Mouse (Mus musculus) brain, embryonic 14.5 days (tissue): Measurements from ENCODE around the gene Gon4l.

Experiments
- CTCF ChIP-seq: fragments of 200-500 bp; IDR thresholded peaks from 2 replicates; pipeline ENCODE4 v1.5.1; 2012; ENCODE audit warnings: inconsistent platforms, mild to moderate bottlenecking, moderate library complexity, borderline replicate concordance; ENCODE audit not compliant: insufficient read depth, insufficient read length; ENCODE audit errors: extremely low read depth
- POLR2A ChIP-seq: fragments of 200-500 bp; IDR thresholded peaks from 2 replicates; pipeline ENCODE4 v1.6.1; 2012; ENCODE audit warnings: mild to moderate bottlenecking, inconsistent platforms, borderline replicate concordance; ENCODE audit not compliant: poor library complexity, insufficient read depth, insufficient read length, severe bottlenecking; ENCODE audit errors: extremely low read depth

DNA sequence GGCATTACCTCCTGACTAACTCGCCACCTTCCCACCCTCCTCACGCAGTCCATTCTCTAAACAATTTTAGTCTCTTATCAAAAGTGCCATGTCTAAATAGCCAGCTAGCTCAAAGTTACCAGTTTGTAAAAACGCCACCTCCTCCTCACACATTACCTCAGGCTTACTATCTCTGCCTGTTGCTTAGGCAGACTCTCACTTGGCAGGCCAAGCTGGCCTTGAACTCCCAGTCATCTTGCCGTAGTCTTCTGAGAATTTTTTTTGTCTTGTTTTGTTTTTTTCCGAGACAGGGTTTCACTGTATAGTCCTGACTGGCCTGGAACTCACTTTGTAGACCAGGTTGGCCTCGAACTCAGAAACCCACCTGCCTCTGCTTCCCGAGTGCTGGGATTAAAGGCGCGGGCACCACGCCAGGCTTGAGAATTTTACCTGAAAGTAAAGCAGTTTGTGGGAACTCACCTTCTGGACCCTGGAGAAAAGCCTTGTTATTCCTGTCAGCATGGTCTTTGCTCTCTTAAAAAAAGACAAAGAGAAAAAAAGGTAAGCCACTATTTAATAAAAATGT, 107.4 kb downstream of the Gon4l start:
- no peak for TF ChIP-seq CTCF
- no peak for TF ChIP-seq POLR2A
